Mouse (Mus musculus): ENCODE measurements around the gene Trabd2b. TPM values are rescaled to one million over a fixed set of nuclear protein-coding genes. Genes with fewer than 3 reads are reported as not detected.

Gene Trabd2b
- polyA plus RNA-seq, 1 experiment from 2014 or later = 1.00 TPM

DNA sequence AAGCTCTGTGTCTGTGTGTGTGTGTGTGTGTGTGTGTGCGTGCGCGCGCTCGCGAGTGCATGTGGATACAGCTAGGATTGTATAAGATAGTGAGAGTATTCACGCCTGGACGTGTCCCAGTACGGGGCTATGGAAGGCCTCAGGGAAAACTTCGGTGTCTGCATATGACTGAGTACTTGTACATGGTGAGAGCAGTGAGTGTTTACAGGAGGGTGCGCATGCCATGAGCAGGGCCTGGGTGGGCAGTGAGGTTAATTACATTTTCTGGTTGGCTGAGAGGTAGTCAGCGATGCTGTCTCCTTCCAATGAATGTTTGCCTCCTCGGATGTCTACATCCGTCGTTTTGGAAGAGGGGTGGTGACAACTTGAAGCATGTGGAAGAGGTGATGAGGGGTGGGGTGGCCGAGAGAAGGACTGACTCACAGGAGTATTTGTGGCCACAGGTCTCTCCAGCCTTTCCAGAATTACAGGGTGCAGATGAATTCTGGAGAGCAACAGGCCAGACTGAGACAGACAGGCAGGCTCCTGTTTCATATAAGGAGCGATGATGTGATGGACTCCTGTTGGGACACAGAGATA lies 154.2 kb downstream of the Trabd2b start:
- Histone ChIP-seq H3K4me1 (peaks cover 9% of the 10 kb centered on the region), H3K4me2 (no peak overlapping the region), H3K36me3 (replicated peaks) (no peaks in the 10 kb centered on the region), H3K9ac (no peak overlapping the region), H3K27ac (no peak overlapping the region), H3K9me3 (no peaks in the 10 kb centered on the region), H3K27me3 (no peaks in the 10 kb centered on the region), H3K4me3 (replicated peaks) (no peak overlapping the region)
- 91% methylated on average over 17 of the region's 17 CpGs for WGBS
- no peak for ATAC-seq (ENCODE audit: low FRiP score)

DNA sequence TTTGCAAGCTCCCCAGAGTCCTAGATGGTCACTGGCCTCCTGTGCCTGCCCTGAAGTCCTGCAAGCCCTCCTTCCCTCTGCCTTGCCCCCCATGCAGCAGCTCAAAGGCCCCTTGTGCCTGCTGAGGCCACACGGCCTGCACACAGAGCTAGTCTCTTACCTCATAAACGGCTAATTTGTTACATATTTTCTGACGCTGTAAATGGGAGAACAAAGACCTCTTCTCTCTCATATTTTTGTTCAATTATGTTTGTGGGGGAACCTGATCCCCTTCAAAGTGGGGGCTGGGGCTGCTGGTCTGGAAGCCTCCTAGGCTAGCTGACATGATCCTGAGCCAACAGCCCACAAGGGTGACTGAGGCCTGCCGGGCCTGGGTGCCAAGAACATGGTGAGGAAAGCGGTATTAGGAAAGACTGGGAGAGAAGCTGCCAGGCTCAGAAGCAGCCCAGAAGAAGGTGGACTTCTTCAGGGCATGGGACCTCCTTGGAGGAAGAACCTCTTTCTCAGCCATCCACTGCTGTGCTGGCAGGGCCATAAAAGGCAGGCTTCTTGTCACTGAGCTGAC lies 157.7 kb downstream of the Trabd2b start:
- whole genome bisulfite sequencing = 60% methylated on average over 5 of the region's 5 CpGs
- no peak overlapping the region for H3K27ac ChIP-seq
- H3K4me3 ChIP-seq (replicated peaks) = no peak overlapping the region
- no peak overlapping the region for H3K4me2 ChIP-seq
- no peak for ATAC-seq (ENCODE audit: low FRiP score)
- no peaks in the 10 kb centered on the region for H3K27me3 ChIP-seq
- H3K9ac ChIP-seq = no peak overlapping the region
- H3K36me3 ChIP-seq (replicated peaks) = no peaks in the 10 kb centered on the region
- no peaks in the 10 kb centered on the region for H3K9me3 ChIP-seq
- H3K4me1 ChIP-seq = peaks cover 7% of the 10 kb centered on the region; the same call in 1 of the 2 replicates

DNA sequence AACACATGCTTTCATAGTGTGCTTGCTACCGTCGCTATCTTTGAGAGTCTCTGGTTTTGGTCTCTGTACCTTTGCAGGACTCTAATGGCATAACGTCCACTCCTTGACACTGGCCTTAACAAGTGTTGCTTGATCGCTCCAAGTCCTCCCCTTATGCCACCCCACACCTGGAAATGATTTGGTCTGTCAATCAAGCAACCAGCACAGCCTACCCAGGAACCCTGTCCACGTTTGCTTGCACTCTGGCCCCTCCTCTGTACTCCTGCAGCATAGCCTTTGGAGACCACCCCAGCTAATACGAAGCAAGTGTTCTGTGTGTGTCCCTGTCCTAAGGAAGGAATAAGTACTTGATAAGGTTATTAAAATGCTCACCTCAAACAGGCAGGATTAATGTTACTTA lies 161.1 kb downstream of the Trabd2b start:
- Histone ChIP-seq H3K4me2 (no peak overlapping the region), H3K36me3 (replicated peaks) (no peaks in the 10 kb centered on the region), H3K4me3 (replicated peaks) (no peak overlapping the region), H3K27me3 (no peaks in the 10 kb centered on the region), H3K9ac (no peak overlapping the region), H3K9me3 (no peaks in the 10 kb centered on the region), H3K4me1 (peaks cover 7% of the 10 kb centered on the region; the same call in 1 of the 2 replicates), H3K27ac (no peak overlapping the region)
- ATAC-seq (ENCODE audit: low FRiP score) = no peak
- WGBS = 81% methylated on average over 6 of the region's 6 CpGs

DNA sequence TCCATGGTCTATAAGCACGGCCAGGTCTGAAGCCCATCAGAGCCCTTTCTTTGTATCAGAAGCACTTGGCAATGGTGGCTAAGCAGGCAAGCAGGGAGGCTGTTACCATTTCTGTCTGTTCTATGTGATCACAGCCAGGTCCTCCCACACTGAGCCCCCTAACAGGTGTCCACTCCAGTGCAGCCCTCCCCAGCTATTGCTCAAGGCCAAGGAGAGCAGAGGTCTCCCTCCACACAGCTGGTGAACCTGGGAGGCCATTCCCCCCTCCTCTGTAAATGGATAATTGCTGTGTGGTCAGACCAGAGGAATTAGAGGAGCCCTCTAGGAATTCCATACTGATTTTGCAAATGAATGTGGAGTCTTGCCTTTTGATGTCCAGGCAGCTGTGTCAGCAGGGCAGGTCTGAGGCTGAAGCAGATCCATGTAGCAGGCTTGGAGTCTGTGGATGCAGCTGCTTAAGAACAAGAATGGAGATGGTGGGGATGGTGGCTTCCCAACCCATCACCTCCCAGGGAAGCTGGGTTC lies 161.6 kb downstream of the Trabd2b start:
- H3K27me3 ChIP-seq = no peaks in the 10 kb centered on the region
- H3K36me3 ChIP-seq (replicated peaks) = no peaks in the 10 kb centered on the region
- no peak overlapping the region for H3K9ac ChIP-seq
- H3K4me3 ChIP-seq (replicated peaks) = no peak overlapping the region
- no peaks in the 10 kb centered on the region for H3K9me3 ChIP-seq
- ATAC-seq (ENCODE audit: low FRiP score) = no peak
- no peak overlapping the region for H3K4me2 ChIP-seq
- 80% methylated on average over 1 of the region's 1 CpGs for WGBS
- H3K4me1 ChIP-seq = peaks cover 7% of the 10 kb centered on the region; the same call in 1 of the 2 replicates
- no peak overlapping the region for H3K27ac ChIP-seq

DNA sequence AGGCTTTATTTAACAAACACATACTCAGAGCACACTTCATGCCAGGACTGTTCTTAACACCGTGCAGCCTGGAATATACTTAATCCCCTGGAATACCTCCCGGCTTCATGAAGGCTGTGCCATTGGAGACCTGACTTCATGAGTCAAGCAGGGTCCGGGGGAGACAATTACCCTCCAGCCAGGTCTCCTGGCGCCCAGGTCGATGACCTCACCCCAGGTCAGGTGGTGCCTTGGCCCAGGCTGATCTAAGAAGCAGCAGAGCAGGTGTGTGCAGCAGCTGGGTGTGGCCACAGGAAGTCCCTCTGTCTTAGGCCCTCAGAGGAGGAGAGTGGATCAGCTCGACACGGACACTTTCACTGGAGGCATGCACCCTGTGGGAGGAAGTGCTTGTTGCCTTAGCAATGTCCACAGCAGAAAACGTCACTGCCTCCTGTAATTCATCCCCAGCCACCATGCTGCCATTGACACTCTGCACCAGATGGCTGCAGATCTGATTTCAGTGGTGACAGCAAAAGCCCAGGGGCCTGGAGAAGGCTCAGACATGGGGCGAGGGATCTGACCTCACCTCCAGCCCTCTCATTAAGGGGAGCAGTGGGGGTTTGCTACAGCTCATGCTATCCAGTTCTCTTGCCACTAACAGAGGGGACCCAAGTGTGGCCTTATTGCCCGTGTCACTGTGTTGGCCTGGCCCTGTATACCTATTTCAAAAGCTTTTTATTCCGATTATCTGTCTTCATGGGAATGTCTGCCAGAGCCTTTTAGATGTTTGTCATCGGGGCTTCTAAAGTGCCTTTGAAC lies 171.8 kb downstream of the Trabd2b start:
- H3K4me1 ChIP-seq = peaks cover 13% of the 10 kb centered on the region
- H3K4me3 ChIP-seq (replicated peaks) = no peak overlapping the region
- no peak for ATAC-seq (ENCODE audit: low FRiP score)
- no peak overlapping the region for H3K9ac ChIP-seq
- H3K9me3 ChIP-seq = no peaks in the 10 kb centered on the region
- H3K36me3 ChIP-seq (replicated peaks) = no peaks in the 10 kb centered on the region
- H3K27ac ChIP-seq = 0 out of 2 replicates have a peak overlapping the region, but pooled peaks have one; percentile 19
- no peak overlapping the region for H3K4me2 ChIP-seq
- no peaks in the 10 kb centered on the region for H3K27me3 ChIP-seq
- 54% methylated on average over 12 of the region's 12 CpGs for WGBS

DNA sequence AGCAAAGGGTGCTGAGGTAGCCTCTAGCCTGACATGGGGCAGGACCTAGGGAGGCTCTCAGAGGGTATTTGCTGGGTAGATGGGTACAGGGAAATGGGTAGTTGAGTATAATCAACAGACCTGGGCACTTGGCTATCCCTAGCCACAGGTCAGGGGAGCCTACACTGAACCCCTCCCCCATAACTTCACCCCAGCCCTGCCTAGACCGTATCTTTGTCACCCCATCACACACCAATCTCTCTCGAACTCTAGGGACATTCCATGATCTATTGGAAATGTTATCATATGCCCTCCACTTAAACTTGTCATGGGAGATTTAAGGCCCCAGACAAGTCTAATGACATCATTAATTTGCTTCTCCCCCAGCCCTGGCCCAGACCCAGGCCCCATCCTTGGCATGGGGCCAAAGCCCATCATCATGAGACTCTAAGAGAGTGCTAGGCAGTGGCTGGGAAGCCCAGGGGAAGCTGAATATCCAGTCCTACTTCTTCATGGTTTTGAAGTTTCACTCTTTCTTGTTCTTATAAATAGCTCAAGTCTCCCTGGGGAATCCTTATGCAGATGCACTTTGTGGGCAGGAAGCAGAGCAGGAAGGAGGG lies 177.1 kb downstream of the Trabd2b start:
- Histone ChIP-seq H3K4me3 (replicated peaks) (no peak overlapping the region), H3K9me3 (no peaks in the 10 kb centered on the region), H3K4me1 (peaks cover 6% of the 10 kb centered on the region), H3K9ac (no peak overlapping the region), H3K27ac (no peak overlapping the region), H3K27me3 (no peaks in the 10 kb centered on the region), H3K36me3 (replicated peaks) (no peaks in the 10 kb centered on the region), H3K4me2 (no peak overlapping the region)
- WGBS = 81% methylated on average over 2 of the region's 2 CpGs
- no peak for ATAC-seq (ENCODE audit: low FRiP score)

DNA sequence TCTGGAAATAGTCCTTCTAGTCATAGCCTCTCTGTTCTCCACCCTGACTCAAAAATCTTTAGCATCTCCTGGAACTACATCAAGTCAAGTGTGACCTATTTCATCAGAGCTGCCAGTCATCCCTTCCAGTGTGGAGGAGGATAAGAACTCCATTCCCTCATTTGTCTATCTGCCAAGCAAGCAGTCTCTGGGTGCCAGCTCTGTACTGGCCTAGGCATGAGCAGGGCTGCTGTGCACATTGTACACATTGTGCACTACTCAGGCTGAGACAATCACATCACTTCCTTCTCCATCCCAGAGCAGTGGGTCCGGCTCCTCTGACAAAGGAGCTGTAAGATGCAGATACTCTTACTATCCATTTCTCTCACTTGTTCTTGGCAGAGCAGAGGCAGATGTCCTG lies 178.2 kb downstream of the Trabd2b start:
- WGBS = 82% methylated on average over 1 of the region's 1 CpGs

DNA sequence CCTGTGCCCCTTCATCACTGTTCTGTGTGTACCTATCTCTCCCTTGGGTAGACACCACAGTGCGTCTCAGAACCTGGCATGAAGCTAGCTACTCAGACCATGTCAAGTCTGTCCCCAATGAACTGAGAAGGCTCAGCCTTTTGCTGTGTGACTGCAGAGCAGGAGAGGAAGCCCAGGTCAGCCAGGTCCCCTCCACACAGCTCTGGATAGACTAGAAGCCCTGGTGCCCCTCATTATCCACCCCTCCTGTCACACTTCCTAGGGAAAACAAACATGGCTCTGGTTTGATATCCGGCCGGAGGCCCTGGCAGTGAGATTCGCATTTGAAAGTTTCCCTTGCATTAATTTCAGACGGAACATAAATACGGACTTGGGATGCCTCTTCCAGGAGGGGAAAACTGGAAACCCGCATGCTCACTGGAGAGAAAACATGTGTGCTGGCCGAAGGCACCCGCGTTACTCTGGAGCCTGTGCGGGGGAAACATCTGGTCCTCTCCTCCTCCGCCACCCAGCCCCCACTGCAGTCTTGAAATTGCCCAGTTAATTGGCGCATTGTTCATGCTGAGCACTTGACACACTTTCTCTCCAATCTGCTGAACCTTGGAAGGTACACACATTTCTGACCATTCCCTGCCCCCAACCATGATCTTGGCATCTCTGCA lies 187.2 kb downstream of the Trabd2b start:
- ATAC-seq (ENCODE audit: low FRiP score) = 0 out of 2 replicates have a peak, but pooled peaks have one; percentile 17
- Histone ChIP-seq H3K4me2 (no peak overlapping the region), H3K4me1 (0 out of 2 replicates have a peak, but pooled peaks cover 6% of the 10 kb centered on the region), H3K9me3 (no peaks in the 10 kb centered on the region), H3K4me3 (replicated peaks) (no peak overlapping the region), H3K36me3 (replicated peaks) (no peaks in the 10 kb centered on the region), H3K27ac (no peak overlapping the region), H3K9ac (no peak overlapping the region), H3K27me3 (no peaks in the 10 kb centered on the region)
- WGBS = 81% methylated on average over 13 of the region's 13 CpGs

More for the DNA sequence above, 178.2 kb downstream of the Trabd2b start:
- Histone ChIP-seq H3K4me3 (replicated peaks) (no peak overlapping the region), H3K9ac (no peak overlapping the region), H3K4me2 (no peak overlapping the region), H3K27ac (no peak overlapping the region), H3K36me3 (replicated peaks) (no peaks in the 10 kb centered on the region), H3K9me3 (no peaks in the 10 kb centered on the region), H3K4me1 (no peaks in the 10 kb centered on the region), H3K27me3 (no peaks in the 10 kb centered on the region)
- no peak for ATAC-seq (ENCODE audit: low FRiP score)

DNA sequence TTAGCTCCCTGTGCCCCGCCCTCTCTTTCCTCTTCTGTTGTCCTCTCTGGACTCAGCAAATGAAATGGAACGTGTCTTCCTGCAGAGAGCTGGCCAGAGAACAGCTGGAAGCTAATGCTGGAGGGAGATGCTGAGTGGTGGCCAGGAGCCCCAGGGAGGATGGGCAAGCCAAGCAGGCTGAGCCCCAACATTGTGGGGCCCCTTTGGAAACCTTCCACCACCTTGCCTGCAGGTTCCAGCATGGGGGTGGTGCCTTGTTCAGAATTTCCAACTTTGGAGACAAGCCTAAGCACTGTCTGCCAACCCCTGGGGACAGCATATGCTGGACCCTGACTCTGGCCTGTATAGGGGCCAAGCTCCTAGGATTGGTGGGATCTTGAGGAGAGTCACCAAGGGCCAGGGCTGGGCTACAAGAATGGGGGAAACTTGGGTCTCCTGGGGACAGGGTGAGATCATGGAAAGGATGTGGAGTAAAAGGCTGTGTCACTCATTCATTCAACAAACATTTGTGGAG lies 188.7 kb downstream of the Trabd2b start:
- H3K27me3 ChIP-seq = no peaks in the 10 kb centered on the region
- no peak overlapping the region for H3K4me3 ChIP-seq (replicated peaks)
- 43% methylated on average over 2 of the region's 2 CpGs for WGBS
- no peaks in the 10 kb centered on the region for H3K36me3 ChIP-seq (replicated peaks)
- H3K4me1 ChIP-seq = 0 out of 2 replicates have a peak, but pooled peaks cover 6% of the 10 kb centered on the region
- H3K4me2 ChIP-seq = no peak overlapping the region
- no peaks in the 10 kb centered on the region for H3K9me3 ChIP-seq
- no peak overlapping the region for H3K9ac ChIP-seq
- ATAC-seq (ENCODE audit: low FRiP score) = no peak
- no peak overlapping the region for H3K27ac ChIP-seq

DNA sequence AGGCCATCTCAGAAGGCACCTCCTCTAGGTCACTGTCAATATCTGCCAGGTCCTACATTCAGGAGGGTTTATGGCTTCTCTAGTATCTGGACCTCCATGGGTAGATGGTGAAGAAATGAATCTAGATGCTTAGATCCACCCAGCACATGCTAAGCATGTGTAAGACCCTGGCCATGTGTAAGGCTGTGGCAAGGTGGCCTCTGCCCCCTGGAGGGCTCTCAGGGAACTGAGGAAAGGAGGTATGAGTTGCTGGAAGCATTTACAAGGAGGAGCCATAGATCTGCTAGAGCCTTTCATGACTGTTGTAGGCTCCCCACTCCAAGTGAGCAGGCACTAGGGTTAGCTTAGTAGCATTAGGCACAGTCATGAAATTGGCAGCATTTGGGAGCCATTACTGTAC lies 192.6 kb downstream of the Trabd2b start:
- Histone ChIP-seq H3K36me3 (replicated peaks) (no peaks in the 10 kb centered on the region), H3K27me3 (no peaks in the 10 kb centered on the region), H3K9ac (no peak overlapping the region), H3K27ac (no peak overlapping the region), H3K4me3 (replicated peaks) (no peak overlapping the region), H3K4me1 (peaks cover 11% of the 10 kb centered on the region), H3K4me2 (no peak overlapping the region), H3K9me3 (no peaks in the 10 kb centered on the region)
- no peak for ATAC-seq (ENCODE audit: low FRiP score)

DNA sequence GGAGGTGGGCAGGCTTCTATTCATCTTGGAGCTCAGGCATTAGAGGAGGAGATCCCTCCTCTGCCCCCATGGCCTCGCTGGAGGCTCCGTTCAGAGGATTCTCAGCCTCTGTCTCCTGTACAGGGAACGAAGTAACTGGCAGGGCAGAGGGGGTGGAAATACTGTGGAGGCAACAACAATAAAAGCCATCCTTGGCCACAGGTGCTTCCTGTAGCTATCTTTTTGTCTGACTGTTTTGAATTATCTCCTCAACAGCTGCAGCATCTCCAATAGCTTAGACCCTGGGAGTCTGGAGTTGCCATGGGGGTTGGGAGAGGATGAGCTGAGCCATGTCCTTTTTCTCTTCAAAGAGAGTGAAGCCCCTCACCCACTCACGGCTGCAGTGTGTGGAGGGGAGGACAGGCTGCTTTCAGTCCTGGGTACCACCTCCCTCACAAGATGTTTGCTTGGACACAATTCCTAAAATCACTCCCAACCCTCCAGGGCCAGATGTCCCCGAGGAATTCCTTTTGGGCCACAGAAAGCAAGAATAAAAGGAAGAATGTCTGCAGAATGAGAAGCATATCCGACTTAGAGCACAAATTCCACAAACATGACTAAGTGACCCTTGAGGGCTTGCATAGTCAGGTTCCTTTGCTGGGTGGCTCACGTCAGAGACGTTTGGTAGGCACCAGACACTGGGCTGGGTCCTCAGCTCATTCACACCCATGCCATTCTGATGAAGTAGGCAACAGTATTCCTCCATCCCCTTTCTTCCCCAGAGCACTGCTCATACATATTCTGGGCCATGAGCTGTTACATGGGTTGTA lies 194.9 kb downstream of the Trabd2b start:
- ATAC-seq (ENCODE audit: low FRiP score) = no peak
- Histone ChIP-seq H3K4me1 (peaks cover 11% of the 10 kb centered on the region), H3K27ac (no peak overlapping the region), H3K9ac (no peak overlapping the region), H3K27me3 (no peaks in the 10 kb centered on the region), H3K4me3 (replicated peaks) (no peak overlapping the region), H3K9me3 (no peaks in the 10 kb centered on the region), H3K36me3 (replicated peaks) (no peaks in the 10 kb centered on the region), H3K4me2 (no peak overlapping the region)
- 40% methylated on average over 8 of the region's 8 CpGs for WGBS

Measured in forebrain, embryonic 12.5 days (tissue).